Mouse (Mus musculus) forebrain, embryonic 14.5 days (tissue): ENCODE measurements around the gene Asap2. TPM values are rescaled to one million over a fixed set of nuclear protein-coding genes. Genes with fewer than 3 reads are reported as not detected.

ENCODE experiments used
- ATAC-seq: fragments of 200-750 bp; cut with Nextera tagmentation; 2 replicates; pipeline ENCODE4 v1.8.0; 2017; ENCODE audit warnings: mild to moderate bottlenecking, moderate library complexity
- DNase-seq: peaks from one replicate; pipeline ENCODE4 v3.0.0-alpha.2; 2015; ENCODE audit warnings: low spot score
- H3K27ac ChIP-seq: fragments of 300-500 bp; sonication (generic); 2 replicates; pipeline ENCODE4 v1.5.1; 2014; ENCODE audit warnings: low read depth, mild to moderate bottlenecking, control low read depth, low read length, moderate library complexity
- H3K27me3 ChIP-seq: fragments of 300-500 bp; sonication (generic); replicated peaks from 2 replicates; pipeline ENCODE4 v1.6.1; 2014; ENCODE audit warnings: low read length, control low read depth, mixed read lengths; ENCODE audit not compliant: control insufficient read depth, insufficient read depth
- H3K36me3 ChIP-seq: fragments of 300-500 bp; sonication (generic); 2 replicates; pipeline ENCODE4 v1.6.1; 2014; ENCODE audit warnings: low read length, control low read depth; ENCODE audit not compliant: control insufficient read depth, insufficient read depth
- H3K4me1 ChIP-seq: fragments of 300-500 bp; sonication (generic); 2 replicates; pipeline ENCODE4 v1.6.1; 2014; ENCODE audit warnings: antibody characterized with exemption, low read length, control low read depth; ENCODE audit not compliant: control insufficient read depth, insufficient read depth
- H3K4me2 ChIP-seq: fragments of 300-500 bp; sonication (generic); 2 replicates; pipeline ENCODE4 v1.6.1; 2014; ENCODE audit warnings: mild to moderate bottlenecking, control low read depth, low read length
- H3K4me3 ChIP-seq: fragments of 300-500 bp; sonication (generic); 2 replicates; pipeline ENCODE4 v1.5.1; 2014; ENCODE audit warnings: low read depth, low read length, control low read depth
- H3K9ac ChIP-seq: fragments of 300-500 bp; sonication (generic); 2 replicates; pipeline ENCODE4 v1.6.1; 2014; ENCODE audit warnings: mild to moderate bottlenecking, low read length, control low read depth, moderate library complexity
- H3K9me3 ChIP-seq: fragments of 300-500 bp; sonication (generic); replicated peaks from 2 replicates; pipeline ENCODE4 v1.6.1; 2016; ENCODE audit warnings: low read length, control low read depth, mixed read lengths; ENCODE audit not compliant: control insufficient read depth
- WGBS: fragments of 180-500 bp; shearing (Covaris S2); extraction: QIAGEN DNeasy Blood & Tissue Kit; methylation state at CpG from one replicate; pipeline ENCODE4 v1.1.7; 2014; 5-methylcytosine and 5-hydroxymethylcytosine counted together
- polyA plus RNA-seq: library from polyadenylated mRNA; unstranded; fragments of >200 nt; fragmentation: Nextera tagmentation; extraction: Ambion mirVana; gene quantifications from 2 replicates; pipeline ENCODE4 v1.2.1, GENCODE M21; 2014

The Asap2 gene
- polyA plus RNA-seq, 1 experiment from 2014 or later, result 13.1 TPM

- H3K4me1 ChIP-seq, result peaks cover 7% of the 10 kb centered on the region
- no peak overlapping the region for H3K4me3 ChIP-seq
- no peak overlapping the region for H3K4me2 ChIP-seq
- H3K36me3 ChIP-seq, result peaks cover 46% of the 10 kb centered on the region
- DNase-seq (no peak), ATAC-seq (no peak)
- H3K9ac ChIP-seq, result no peak overlapping the region
- no peaks in the 10 kb centered on the region for H3K9me3 ChIP-seq
- H3K27me3 ChIP-seq, result no peaks in the 10 kb centered on the region
- H3K27ac ChIP-seq, result no peak overlapping the region
- 89% methylated on average over 6 of the region's 6 CpGs for WGBS
Observed at GRCm38 (mm10) chr12:21289651-21290050, 299.4 kb downstream of the Asap2 start.

GRCm38 (mm10) chr12:21298856-21299255 is 308.6 kb downstream of the Asap2 start:
- WGBS, result 93% methylated on average over 11 of the region's 11 CpGs
- Histone ChIP-seq H3K36me3 (peaks cover 92% of the 10 kb centered on the region), H3K4me1 (no peaks in the 10 kb centered on the region), H3K4me3 (no peak overlapping the region), H3K9ac (no peak overlapping the region), H3K27me3 (no peaks in the 10 kb centered on the region), H3K9me3 (no peaks in the 10 kb centered on the region), H3K4me2 (no peak overlapping the region), H3K27ac (no peak overlapping the region)
- no peak for DNase-seq
- ATAC-seq, result no peak

DNA sequence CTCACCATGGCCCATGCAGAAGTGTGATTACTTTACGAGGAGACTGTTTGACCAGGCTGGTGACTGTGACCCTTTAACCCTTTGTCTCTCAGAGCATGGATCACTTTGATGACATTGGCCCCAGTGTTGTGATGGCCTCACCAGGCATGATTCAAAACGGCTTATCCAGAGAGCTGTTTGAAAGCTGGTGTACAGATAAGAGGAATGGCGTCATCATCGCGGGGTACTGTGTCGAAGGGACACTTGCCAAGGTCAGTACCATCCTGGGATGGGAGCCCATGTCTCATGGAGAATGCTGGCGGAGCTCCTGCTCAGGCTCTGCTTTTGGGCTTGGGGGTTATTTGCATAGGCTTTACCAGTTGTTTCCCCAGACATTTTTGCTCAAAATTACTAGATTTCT is 311.1 kb downstream of the Asap2 start:
- Histone ChIP-seq H3K9me3 (no peaks in the 10 kb centered on the region), H3K4me3 (no peak overlapping the region), H3K4me2 (no peak overlapping the region), H3K4me1 (no peaks in the 10 kb centered on the region), H3K27ac (no peak overlapping the region), H3K36me3 (peaks cover 89% of the 10 kb centered on the region), H3K27me3 (no peaks in the 10 kb centered on the region), H3K9ac (no peak overlapping the region)
- WGBS, result 91% methylated on average over 7 of the region's 7 CpGs
- no peak for ATAC-seq
- DNase-seq, result no peak

GRCm38 (mm10) chr12:21301932-21302331 is 311.7 kb downstream of the Asap2 start:
- H3K27me3 ChIP-seq, result no peaks in the 10 kb centered on the region
- H3K4me2 ChIP-seq, result no peak overlapping the region
- H3K27ac ChIP-seq, result no peak overlapping the region
- ATAC-seq (no peak), DNase-seq (no peak)
- 94% methylated on average over 8 of the region's 8 CpGs for WGBS
- H3K9ac ChIP-seq, result no peak overlapping the region
- H3K4me3 ChIP-seq, result no peak overlapping the region
- H3K36me3 ChIP-seq, result peaks cover 90% of the 10 kb centered on the region
- H3K4me1 ChIP-seq, result no peaks in the 10 kb centered on the region
- no peaks in the 10 kb centered on the region for H3K9me3 ChIP-seq

DNA sequence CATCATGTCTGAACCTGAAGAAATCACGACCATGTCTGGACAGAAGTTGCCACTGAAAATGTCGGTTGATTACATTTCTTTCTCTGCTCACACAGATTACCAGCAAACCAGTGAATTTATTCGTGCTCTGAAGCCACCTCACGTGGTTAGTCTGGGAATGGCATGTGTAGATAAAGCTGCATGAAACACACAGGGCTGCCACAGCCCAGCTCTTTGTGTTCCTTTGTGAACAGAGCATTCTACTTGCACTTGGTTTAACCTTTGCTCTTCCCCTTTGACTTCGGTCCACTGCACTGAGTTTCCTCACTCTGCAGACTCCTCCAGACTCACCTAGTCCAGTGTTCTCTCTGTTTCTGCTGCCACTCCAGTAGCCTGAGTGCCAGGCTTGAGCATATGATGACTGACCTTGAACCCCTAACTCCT is 312.1 kb downstream of the Asap2 start:
- no peak for ATAC-seq
- Histone ChIP-seq H3K4me3 (no peak overlapping the region), H3K9ac (no peak overlapping the region), H3K36me3 (peaks cover 90% of the 10 kb centered on the region), H3K27me3 (no peaks in the 10 kb centered on the region), H3K27ac (no peak overlapping the region), H3K4me1 (no peaks in the 10 kb centered on the region), H3K4me2 (no peak overlapping the region), H3K9me3 (no peaks in the 10 kb centered on the region)
- WGBS, result 88% methylated on average over 5 of the region's 5 CpGs
- DNase-seq, result no peak

DNA sequence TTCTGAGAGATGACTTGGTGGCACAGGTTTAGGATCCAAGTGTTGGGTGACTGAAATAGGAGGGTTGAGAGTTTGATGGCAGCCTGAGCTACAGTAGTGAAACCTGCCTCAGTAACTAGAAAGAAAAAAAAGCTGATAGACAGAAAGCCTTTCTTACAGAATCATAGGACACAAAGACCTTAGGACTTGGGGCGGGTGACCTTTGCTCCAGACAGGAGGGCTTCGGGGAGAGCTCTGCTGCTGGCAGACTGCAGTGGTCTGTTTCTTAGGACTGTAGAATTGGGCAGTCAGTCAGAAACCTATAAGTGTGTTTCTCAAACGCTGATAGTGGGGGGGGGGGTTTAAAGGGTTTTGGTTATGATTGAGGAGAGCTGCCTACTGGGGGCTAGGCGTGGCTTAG is 315.5 kb downstream of the Asap2 start:
- peaks cover 94% of the 10 kb centered on the region for H3K36me3 ChIP-seq
- WGBS, result 91% methylated on average over 4 of the region's 4 CpGs
- no peaks in the 10 kb centered on the region for H3K4me1 ChIP-seq
- no peak overlapping the region for H3K9ac ChIP-seq
- no peak overlapping the region for H3K27ac ChIP-seq
- DNase-seq, result no peak
- H3K27me3 ChIP-seq, result no peaks in the 10 kb centered on the region
- no peaks in the 10 kb centered on the region for H3K9me3 ChIP-seq
- H3K4me3 ChIP-seq, result no peak overlapping the region
- no peak for ATAC-seq
- no peak overlapping the region for H3K4me2 ChIP-seq

- peaks cover 95% of the 10 kb centered on the region for H3K36me3 ChIP-seq
- no peaks in the 10 kb centered on the region for H3K9me3 ChIP-seq
- DNase-seq (no peak), ATAC-seq (no peak)
- no peaks in the 10 kb centered on the region for H3K4me1 ChIP-seq
- H3K27me3 ChIP-seq, result no peaks in the 10 kb centered on the region
- no peak overlapping the region for H3K27ac ChIP-seq
- WGBS, result 91% methylated on average over 4 of the region's 4 CpGs
- H3K4me2 ChIP-seq, result no peak overlapping the region
- H3K4me3 ChIP-seq, result no peak overlapping the region
- H3K9ac ChIP-seq, result no peak overlapping the region
Observed at GRCm38 (mm10) chr12:21306721-21307120, 316.5 kb downstream of the Asap2 start.

GRCm38 (mm10) chr12:21312201-21312600 is 321.9 kb downstream of the Asap2 start:
- ATAC-seq (no peak), DNase-seq (no peak)
- H3K27me3 ChIP-seq, result no peaks in the 10 kb centered on the region
- WGBS, result 89% methylated on average over 5 of the region's 5 CpGs
- H3K9me3 ChIP-seq, result no peaks in the 10 kb centered on the region
- no peak overlapping the region for H3K9ac ChIP-seq
- no peak overlapping the region for H3K4me2 ChIP-seq
- H3K4me3 ChIP-seq, result no peak overlapping the region
- H3K4me1 ChIP-seq, result 0 out of 2 replicates have a peak, but pooled peaks cover 5% of the 10 kb centered on the region
- no peak overlapping the region for H3K27ac ChIP-seq
- peaks cover 76% of the 10 kb centered on the region for H3K36me3 ChIP-seq

DNA sequence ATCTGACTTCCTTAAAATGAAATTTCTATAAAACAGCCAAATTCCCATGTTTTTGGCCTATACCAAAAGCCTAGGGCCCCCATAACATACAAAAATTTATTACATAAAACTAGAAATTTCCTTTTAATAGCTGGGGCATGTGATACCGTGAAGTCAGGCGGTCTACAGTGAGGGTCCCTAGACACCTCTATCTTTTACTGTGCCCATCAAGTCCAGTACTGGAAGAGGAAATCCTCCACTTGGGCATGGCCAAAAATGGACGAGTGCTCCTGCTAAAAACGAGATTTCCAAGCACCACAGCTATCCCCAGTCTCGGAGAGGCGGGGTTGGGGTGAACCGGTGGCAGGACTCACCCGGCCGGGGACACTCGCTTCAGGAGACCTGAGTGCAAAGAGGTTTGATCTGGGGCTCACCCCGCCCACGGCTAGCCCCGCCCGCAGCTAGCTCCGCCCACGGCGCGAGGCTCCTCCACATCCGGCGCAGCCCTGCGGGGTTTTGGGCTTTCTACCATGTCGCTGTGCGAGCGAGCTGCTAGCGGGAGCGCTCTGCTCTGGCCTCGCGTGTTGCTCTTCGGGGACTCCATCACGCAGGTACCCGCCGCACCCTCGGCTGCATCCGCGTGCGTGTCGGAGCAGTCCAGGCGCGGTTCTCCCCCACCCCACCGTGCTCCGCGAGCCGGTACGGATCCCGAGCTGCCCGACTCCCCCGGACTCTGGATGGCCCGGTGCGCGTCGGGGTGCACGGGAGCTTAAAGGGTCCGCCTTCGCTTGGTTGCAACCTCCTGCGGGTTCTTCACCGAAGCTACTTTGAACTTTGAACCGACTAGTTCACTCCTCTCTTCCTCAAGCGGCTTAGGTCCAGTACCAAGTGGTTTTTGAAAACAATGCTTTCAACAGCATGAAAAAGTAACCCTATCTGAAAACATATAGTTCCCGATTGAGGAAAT is 325.9 kb downstream of the Asap2 start, which contains the start of gene Iah1:
Gene Iah1, plus strand, starts transcription at position 467 of the 946 bp plus-strand sequence.
- DNase-seq (peak; percentile 84), ATAC-seq (peak; percentile 95)
- Histone ChIP-seq H3K36me3 (peaks cover 43% of the 10 kb centered on the region), H3K27me3 (no peaks in the 10 kb centered on the region), H3K4me2 (peak within 1 kb of the TSS; percentile 59), H3K27ac (no peak within 1 kb of the TSS), H3K9me3 (no peaks in the 10 kb centered on the region), H3K4me3 (peak within 1 kb of the TSS; percentile 65), H3K9ac (peak within 1 kb of the TSS; percentile 79), H3K4me1 (0 out of 2 replicates have a peak, but pooled peaks cover 6% of the 10 kb centered on the region)
- WGBS, result 3% methylated on average over 51 of the region's 59 CpGs
